Mouse (Mus musculus): ENCODE measurements around the gene Ankrd60. TPM values are rescaled to one million over a fixed set of nuclear protein-coding genes. Genes with fewer than 3 reads are reported as not detected.

The Ankrd60 gene
- polyA plus RNA-seq (2012; rRNA removed) = not detected in 2 replicates

DNA sequence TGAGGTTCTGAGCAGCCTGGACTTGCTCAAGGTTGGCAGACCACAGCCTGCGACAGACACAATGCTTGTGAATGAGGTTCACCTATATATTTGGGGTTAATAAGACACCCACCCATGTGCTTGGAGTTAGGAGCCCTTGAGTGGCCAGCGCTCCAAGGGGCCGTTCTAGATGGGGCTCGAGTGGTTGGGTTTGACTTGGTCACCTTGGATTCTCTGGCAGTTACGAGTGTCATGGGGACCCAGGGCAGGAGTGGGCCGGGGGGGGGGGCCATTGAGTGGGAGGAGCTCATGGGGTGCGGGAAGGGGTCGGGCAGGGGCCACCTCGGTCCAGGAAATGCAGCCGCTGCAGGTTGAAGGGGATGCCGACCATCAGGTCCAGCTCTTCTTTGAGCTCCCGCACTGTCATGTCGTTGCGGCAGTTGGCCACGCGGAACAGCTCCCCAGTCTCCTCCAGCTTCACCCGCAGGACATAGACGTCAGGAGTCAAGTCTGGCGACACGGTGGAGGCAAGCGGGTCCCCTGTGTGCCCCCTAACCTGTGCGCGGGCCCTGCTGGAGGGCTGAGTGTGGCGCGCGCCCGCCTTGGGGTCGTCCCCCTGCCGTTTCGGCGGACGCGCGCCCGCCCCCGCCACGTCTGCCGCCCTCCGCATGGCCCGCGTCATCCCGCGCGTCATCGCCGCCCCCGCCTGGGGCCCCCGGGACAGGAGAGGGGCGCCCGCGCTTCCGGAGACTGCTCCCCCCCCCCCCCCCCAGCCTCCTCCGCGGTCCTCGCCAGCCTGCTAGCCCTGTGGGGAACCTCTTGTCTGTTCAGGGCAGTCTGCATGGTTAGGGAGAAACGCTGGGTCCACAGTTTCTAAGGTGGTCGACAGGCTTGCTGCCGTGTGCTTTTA is at the start of gene Ankrd60:
TSS of gene Ankrd60 (minus strand) at position 697 of the 889 bp plus-strand sequence.
- no peak for DNase-seq (ENCODE audit: low spot score)

DNA sequence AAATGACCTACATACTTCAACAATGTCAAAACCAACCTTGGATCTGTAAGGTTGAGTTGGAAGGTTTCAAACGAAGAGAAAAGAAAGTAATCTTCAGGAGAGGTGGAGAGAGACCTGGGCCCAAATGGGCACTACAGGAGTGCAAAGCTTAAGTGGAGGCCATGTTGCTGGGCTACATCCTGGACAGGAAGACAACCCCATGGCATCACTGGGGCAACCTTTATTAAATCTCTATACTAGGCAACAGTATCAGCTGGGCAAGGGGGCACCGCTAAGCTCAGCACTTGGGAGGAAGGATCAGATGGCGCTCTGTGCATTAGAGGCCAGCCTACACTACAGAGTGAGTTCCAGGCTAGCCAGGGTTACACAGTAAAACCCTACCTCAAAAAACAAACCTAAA is 47.6 kb upstream of the Ankrd60 start:
- no peak for DNase-seq (ENCODE audit: low spot score)

DNA sequence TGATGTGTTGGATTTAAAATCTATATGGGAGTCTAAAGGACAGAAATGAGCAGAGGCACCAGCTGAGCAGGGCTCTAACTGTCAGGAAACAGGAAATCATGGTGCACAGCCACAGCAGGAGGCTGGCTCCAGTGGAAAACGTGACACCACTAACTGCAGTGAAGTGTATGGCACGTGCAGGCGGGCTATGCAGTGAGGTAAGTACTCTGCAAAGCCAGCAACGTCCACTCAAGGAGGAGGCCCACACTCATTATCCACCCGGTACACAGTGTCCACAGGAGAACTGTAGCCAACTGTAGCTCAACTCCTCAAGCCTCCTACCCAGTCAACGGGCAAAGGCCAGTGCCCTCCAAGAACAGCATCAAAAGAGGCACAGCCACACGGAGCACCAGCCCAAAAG is 46.5 kb upstream of the Ankrd60 start:
- no peak for DNase-seq (ENCODE audit: low spot score)

DNA sequence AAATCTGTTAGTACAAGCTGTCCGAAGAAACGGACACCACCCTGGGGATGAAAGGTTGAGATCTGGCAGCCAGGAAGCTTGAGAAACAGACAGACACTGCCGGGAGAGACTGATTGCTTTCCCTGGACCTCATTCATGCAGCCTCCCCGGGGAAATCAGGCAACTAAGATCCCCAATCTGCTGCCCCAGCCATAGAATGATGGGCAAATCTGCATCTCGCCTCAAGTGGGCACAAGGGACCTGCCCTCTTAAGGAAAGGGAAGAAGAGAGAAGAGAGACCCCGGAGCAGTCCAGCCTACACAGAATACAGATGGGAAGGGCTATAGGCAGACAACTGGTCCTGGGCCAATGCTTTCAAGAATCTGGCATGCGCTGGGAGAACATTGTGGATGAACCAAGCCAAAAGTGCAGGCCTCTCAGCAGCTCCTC is 44.0 kb upstream of the Ankrd60 start:
- no peak for DNase-seq (ENCODE audit: low spot score)

DNA sequence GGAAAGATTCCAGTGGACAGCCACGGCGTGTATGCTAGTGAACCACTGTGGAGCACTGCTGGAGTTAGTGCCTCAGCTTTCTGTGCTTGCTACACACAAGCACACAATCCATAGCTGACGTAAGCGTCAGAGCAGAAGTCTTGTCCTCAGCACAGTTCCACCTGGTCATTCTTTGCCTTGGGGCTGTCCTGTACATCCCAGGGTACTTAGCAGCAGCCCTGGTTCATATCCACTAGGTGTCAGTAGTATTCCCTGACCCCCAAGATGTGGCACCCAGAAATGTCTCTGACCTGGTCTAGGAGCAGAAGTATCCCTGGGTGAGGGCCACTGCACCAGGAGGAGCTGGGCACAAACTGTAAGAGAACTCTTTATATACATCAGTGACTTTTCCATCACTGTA is 42.5 kb upstream of the Ankrd60 start:
- no peak for DNase-seq (ENCODE audit: low spot score)

DNA sequence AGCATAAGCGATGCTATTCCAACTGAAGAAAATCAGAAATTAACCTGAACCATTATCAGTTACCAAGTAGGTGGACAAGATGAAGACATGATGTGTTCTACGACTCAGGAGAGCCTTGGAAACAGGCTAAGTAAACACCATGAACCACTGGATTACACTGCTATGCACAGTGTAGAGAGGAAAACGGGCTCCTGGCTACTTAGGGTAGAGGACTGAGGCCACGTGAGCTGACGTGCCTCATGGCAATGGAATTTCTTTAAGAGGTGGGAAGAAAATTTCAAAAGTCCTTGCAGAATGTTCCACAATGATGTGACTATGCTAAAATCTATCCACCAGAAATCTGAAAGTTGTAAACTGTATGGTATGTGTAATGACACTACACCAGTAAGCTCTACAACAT is 41.0 kb upstream of the Ankrd60 start:
- no peak for DNase-seq (ENCODE audit: low spot score)

DNA sequence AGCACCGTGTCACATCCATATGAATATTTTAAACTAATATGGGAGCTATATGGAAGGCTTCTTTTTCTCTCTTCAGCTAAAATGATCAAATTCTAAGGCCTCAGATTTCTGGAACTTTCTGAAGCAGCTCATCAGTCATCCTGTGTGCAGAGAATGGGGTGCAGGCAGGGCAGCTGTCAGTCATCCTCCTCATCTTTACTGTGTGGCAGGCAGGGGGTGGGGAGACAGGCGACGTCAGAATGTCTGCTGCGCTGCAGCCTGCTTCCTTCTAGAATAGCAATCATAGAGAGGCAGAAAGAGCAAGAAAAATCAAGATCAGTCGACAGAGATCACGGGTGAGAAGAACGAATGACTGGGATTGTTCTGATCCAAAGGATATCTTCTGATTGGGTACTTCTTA is 38.0 kb upstream of the Ankrd60 start:
- no peak for DNase-seq (ENCODE audit: low spot score)

DNA sequence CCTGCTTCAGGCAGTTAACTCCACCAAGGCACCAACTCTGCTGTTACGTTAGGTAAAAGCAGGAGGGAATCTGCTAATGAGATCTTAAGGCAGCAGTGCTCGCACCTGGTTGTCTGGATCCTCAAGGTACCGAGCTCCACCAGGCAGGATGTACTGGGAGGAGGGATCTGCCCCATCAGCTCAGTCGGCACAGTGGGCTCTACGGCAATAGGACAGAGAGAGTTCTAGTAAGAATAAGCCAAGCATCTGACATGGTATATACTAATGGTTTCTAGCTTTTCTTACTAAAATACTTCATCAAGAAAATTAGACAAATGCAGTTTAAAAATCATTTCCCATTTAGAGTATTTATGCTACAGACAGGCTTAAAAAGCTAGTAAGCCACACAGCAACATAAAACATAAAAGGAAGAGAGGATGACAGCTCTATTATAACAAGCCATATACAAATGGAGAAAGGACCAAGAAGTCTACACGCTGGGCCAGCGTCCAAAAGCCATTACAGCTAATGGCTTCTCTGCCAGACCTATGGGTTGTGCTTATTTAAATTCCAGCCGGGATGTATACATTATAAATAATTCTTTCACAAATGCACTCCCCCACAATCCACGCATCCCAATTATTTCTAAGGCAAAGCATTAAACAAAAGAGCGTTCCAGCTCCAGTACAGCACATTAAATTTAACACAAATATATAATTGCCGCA is 37.4 kb upstream of the Ankrd60 start:
- DNase-seq (ENCODE audit: low spot score) = no peak

DNA sequence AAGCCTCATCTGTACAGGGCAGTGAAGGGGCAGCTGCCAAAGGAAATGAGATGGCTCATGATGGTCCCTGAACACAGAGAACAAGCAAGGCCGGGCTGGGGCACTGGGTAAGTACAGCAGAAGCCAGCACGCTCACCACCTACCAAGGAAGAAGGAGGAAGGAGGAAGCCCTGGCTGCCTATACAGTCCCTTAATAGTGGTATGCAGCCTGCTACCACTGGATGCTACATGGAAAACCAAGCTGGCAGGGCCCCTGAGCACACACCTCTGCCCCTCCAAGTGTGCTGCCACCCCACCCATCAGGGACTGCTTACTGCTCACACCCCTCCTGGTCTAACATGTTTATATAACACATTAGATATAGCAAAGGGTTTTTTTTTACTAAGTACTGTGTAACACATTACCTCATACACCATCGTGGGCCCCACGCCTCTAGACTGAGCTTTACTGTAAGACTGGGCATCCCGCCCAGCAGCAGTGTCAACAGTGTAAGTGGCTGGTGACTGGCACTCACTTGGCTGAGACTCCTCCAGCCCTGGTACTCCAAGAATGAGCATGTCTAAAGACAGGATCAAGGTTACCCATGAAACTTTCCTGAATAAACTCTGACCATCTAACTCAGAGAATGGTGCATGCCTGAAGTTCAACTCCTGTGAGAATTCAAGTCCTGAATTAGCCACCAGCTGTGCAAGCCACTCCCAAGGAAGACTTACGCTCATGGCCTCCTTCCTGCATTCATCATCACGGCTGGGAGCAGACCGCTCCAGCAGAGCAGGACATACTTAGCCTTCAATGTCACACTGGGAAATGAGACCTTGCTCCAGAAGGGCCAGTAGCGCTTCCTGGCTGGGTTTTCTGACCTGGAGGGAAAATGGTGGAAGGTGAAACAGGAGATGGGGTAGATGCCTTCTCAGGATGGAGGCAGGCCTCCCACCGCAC is 30.1 kb upstream of the Ankrd60 start:
- no peak for DNase-seq (ENCODE audit: low spot score)

DNA sequence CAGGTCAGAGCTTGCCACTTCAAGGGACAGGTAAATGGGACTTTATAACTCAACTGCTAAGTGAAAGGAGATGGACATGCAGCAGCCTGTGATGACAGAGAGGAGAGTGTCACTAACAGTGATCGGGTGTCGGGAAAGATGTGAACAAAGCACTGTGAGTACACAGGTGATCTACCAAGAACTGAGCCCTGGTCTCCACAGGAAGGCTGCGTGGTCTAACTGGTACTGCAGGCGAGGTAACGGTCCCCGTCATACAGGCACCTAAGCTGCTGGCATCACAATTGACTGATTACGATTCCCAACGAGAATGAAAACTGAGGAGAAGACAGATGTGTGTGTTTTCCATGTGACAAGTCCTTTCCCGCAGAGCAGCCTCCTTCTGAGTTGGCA is 28.2 kb upstream of the Ankrd60 start:
- DNase-seq (ENCODE audit: low spot score) = no peak

DNA sequence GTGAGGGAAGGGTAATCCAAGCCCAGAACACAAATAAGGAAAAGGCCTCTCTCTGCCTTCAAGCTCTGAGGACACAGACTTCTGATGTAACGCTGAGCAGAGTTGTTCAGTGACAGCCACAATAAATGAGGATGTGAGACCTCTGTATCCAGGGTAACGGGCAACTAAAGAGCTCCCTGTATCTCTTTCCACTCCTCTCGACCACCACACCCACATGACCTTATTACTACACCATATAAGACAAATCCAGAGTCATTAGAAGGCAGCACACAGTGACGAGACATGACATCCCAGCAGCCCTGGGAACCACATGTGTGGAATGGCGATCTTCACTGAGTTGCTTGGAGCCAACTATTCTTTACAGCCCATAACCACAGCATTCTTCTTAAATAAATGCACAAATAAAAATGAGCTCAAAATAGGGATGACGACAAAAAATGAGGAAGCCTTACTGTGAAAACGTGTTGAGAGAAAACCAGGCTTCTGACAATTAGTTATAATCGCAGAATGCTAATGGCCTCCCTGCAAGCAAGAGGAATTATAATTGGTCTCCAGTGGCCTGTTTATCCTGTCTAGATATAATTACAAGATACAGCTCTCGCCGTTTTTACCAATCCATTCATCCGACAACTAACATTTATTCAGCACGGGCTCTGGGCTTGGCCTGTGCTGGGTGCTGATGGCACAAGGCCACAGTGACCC is 27.7 kb upstream of the Ankrd60 start:
- DNase-seq (ENCODE audit: low spot score) = no peak

DNA sequence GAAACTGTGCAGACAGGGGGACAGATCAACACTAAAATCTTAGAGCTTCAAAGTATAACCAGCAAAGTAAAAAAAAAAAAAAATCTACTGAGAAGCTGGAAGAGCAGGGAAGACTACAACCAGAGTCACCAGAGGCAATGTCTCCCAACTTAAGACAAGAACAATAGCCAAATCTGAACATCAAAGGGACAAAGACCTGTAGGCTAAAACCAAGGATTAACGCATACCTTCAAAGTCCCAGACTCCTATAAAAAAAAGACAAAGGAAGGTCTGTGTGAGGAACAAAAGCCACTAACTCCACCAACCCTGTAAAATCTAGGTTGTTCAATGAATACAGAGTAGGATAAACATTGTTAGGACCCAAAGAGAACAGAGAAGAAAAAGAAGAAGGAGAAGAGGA is 23.7 kb upstream of the Ankrd60 start:
- no peak for DNase-seq (ENCODE audit: low spot score)

DNA sequence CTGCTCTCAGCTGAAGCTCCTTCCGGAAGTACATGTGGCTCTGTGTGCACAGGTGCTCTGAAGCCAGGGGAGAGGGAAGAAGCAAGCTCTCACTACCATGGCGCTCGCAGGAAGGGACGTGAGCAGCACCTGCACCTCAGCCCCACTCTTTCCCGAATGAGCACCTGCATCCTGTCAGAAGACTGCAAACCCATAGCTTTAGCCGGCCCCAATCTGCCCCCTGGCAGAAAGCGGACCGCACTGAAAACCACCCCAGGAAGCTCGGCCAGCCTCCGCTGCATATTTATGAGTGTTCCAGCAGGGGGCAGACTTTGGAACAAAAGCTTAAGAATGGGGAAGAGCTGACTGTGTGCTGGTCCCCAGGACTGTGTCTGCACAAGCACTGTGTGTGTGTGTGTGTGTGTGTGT is 17.2 kb upstream of the Ankrd60 start:
- peak; percentile 15 for DNase-seq (ENCODE audit: low spot score)

DNA sequence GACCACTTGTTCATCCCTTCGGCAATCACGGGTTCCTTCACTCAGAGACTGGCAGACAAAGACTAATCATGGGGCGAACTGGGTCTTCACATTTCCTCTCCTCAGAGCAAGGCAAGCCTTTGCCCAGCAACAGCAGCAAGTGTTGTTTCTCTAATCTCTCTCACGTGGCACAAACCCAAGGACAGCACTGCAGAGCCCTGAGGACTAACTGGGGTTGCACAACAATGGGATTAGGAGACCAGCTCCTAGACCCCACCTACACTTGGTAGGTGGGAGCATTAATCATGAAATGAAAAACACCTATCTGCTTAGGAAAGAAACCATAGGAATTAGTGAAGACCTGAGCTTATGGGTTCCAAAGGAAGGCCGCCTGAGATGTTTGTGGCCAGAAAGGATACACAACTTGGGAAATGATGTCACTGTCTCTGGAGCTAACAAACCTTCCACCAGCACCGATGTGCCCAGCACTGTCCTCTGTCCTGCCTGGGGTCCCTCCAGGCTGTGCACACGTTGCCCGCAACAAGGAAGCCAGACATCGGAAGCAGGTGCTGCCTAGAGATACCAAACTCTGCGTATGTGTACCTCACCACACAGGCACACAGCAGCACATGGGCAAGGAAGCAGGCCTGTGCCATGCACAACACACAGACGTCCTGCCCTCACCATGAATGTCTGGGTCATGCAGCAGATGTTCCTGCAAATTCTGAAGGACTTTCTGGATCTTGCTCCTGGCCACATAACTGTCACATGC is 16.3 kb upstream of the Ankrd60 start:
- peak; percentile 6 for DNase-seq (ENCODE audit: low spot score)

DNA sequence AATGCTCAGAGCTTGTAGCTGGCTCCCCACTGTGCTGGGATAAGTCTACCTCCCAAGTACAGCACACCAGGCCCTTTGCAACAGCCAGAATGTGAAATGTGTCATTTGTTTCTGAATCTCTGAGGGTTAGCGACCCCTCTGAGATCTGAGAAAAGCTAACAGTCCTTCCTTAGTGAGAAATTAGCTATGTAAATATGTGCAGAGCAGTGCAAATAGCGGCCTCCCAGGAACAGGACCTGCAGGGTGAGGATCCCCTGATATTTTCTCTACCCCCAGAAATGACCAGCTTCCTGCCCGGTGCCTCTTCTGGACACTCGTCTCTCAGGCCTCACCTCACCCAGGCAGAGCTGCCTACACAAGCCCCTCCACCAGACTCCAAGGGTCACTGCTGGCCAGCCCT is 15.7 kb upstream of the Ankrd60 start:
- DNase-seq (ENCODE audit: low spot score) = no peak

DNA sequence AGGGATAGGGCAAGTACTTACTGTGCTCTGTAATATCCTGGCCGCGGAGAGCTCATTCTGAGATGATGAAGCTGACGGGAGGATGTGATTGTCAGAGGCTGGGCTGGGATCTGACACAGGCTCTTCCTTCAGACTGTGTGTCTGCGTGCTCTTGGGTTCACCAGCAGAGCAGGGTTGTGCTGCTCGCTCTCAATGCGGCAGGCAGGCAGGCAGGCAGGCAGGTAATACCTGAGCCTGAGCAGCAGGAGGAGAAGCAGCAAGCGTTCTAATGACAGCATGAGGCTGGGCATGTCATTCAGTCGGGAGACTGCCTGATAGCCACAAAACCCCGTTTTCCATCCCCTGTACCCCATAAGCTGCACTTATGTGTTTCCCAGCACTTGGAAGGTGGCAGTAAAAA is 14.6 kb upstream of the Ankrd60 start:
- DNase-seq (ENCODE audit: low spot score) = no peak

DNA sequence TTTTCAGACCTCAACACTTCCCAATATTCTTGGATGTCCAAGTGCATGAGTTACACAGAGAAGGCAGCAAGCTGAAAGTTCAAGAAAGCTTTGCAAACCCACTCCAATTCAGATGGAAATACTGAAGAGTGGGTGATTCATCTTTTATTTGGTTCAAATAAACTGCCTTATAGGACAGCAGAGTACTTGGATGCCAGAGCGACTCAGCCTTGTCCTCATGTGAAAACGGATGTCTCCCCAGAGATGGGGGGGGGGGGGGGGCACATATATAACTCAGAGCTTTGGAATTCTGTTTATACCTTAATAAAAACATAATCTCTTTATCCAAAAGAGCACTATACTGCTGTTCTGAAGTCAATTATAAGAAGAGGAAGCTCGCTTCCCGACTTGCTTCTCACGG is 9.2 kb upstream of the Ankrd60 start:
- DNase-seq (ENCODE audit: low spot score) = no peak

DNA sequence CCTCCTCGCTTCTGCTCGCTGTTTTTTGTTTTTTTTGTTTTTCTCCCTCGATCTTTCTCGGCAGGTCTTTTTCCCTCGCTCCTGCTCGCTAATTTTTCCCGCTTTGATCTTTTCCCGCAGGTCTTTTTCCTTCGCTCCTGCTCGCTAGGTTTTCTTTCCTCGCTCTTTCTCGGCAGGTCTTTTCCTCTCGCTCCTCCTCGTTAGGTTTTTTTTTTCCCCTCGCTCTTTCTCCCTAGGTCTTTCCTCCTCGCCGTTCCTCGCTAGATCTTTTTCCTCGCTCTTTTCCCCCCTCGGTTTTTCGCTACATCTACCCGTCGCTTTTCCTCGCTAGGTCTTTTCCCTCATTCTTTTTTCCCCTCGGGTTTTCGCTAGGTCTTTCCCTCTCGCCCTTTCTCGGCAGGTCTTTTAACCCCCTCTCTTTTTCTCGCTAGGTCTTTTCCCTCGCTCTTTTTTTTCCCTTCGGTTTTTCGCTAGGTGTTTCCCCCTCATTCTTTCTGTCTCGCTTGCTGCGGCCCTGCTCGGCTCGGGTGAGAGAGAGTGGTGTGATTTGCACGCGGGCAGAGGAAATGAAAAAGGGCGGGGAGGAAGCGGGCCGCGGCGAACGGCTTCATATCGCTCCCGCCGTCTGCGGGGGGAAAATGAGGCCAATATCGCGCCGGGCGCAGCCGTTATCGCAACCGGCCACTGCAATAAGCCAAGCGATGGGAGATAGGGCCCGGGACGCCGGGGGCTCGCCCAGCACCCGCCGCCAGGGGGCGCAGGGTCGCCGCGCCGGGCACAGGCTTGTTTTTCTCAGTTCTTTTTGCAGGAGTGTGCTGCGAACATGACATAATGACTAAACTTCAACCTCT is 8.2 kb upstream of the Ankrd60 start:
- peak; percentile 71 for DNase-seq (ENCODE audit: low spot score)

DNA sequence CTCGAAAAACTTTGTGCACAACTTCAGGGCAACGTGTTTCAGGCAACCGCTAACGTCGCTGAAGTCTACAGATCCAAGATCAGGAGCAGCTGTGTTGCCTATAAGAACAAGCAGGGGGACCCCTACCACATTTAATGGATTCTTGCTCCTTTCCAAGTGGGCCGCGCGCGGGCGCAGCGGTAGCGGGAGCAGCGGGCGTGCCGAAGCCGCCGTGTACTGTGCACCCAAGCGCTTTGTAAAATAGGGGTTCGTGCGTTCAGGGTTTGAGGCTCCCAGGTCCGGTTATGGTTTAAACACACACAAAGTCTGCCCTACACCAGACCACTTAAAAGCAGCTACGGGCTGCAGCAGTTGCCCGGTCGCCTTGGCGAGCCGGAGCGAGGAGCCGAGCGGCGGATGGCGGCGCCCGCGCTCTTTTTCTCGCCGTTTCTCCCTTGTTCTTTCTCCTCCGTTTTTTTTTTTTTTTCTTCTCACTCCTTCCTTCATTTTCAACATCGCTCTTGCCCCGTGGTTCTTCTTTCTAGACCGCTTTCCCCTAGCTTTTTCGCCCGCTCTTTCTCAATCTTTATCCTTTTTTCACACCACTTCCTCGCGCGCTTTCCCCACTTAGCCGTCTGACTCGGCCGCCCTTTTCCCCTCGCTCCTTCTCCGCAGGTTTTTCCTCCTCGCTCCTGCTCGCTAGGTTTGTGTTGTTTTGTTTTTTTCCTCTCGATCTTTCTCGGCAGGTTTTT is 7.4 kb upstream of the Ankrd60 start:
- no peak for DNase-seq (ENCODE audit: low spot score)
